Mouse (Mus musculus) layer of hippocampus, postnatal 36 days (tissue): ENCODE measurements around the gene Angptl2. TPM values are rescaled to one million over a fixed set of nuclear protein-coding genes. Genes with fewer than 3 reads are reported as not detected.

ENCODE experiments used
- DNase-seq, 2 experiments: peaks; one replicate each; pipeline ENCODE4 v3.0.0; 2022
- total RNA-seq, 2 experiments: library from RNA; stranded (reverse); gene quantifications; 2 replicates each; pipeline ENCODE4 v1.2.3; 2021

Gene Angptl2
- total RNA-seq, 2 experiments from 2014 or later = 1.1 to 1.7 TPM

GRCm38 (mm10) chr2:33271511-33271910 is 55.6 kb downstream of the Angptl2 start:
- DNase-seq = no peak

- DNase-seq = no peak
Measured at GRCm38 (mm10) chr2:33272665-33273439, 57.0 kb downstream of the Angptl2 start.

- no peak for DNase-seq
Measured at GRCm38 (mm10) chr2:33274719-33275490, 59.0 kb downstream of the Angptl2 start.

- no peak for DNase-seq
Measured at GRCm38 (mm10) chr2:33279758-33280157, 63.9 kb downstream of the Angptl2 start.

GRCm38 (mm10) chr2:33280525-33280924 is 64.7 kb downstream of the Angptl2 start:
- no peak for DNase-seq

GRCm38 (mm10) chr2:33281807-33282206 is 65.9 kb downstream of the Angptl2 start:
- DNase-seq = no peak

- no peak for DNase-seq
Measured at GRCm38 (mm10) chr2:33282877-33283276, 67.0 kb downstream of the Angptl2 start.

- no peak for DNase-seq
Measured at GRCm38 (mm10) chr2:33283674-33284073, 67.8 kb downstream of the Angptl2 start.

GRCm38 (mm10) chr2:33288837-33289236 is 73.0 kb downstream of the Angptl2 start:
- no peak for DNase-seq

GRCm38 (mm10) chr2:33290491-33290890 is 74.6 kb downstream of the Angptl2 start:
- no peak for DNase-seq

GRCm38 (mm10) chr2:33292057-33292456 is 76.2 kb downstream of the Angptl2 start:
- DNase-seq = no peak

GRCm38 (mm10) chr2:33295115-33295514 is 79.2 kb downstream of the Angptl2 start:
- DNase-seq = no peak

Other genes starting within 250 kb of the Angptl2 start
- 10 to 100 TPM; 18.4 to 18.9 TPM for gene Slc2a8, start 234.0 kb upstream of the Angptl2 start, total RNA-seq
- gene Garnl3, start 84.4 kb upstream of the Angptl2 start, total RNA-seq = 10 to 100 TPM; 30.9 to 39.9 TPM
- 10 to 100 TPM; 60.2 to 72.7 TPM for gene Ralgps1, start 155.4 kb downstream of the Angptl2 start, total RNA-seq
- gene Zbtb34, start 215.3 kb downstream of the Angptl2 start, total RNA-seq = 10 to 100 TPM; 12.5 to 14.2 TPM